Mouse (Mus musculus): ENCODE measurements around the gene Htr5b.

DNA sequence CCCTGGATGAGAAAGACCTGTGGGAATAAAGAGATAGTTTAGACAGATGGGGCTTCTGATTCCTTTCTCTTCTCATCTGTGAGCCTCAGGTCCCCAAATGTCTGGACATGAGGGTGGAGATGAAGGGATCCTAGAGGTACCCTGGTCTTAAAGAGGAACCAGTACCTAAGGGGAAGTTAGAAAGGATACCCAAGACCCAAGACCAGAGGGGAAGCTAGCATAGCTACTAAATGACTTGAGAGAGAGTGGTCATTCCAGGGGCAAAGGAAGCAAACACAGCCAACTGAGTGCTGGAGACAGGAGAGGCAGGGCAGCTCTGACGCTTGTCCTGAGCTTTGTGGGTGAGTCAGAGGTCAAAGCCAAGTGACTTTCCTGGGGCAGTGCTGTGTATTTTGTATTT is 65.6 kb downstream of the Htr5b start:
- TF ChIP-seq CTCF (IDR thresholded peaks at IDR 0.05): no peak
- no peak for TF ChIP-seq EP300 (IDR thresholded peaks at IDR 0.05)

Measured in lung, postnatal 0 days (tissue).